Comparison of ENCODE assay signal across 18 mouse cellular contexts in the genomic region with DNA sequence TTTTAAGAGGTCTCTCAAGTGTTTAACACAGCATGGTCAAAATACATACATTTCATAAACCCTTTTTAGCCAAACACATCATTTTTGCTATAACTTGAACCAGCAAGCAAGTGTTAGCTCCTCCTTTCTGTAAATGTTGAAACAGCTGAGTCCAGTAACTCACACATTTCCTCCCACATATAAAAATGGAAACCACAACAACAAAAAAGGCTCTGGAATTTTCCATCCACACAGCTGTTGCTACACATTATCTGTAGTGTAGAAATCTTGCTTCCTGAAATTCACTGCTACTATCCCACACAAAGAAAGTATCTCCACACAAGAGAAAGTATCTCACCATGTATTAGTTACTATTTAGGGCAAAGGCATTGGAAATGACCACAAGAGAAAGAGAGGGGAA.
DNase-seq lines count a peak whose midpoint lies in the region; ATAC-seq and TF ChIP-seq lines count a peak whose summit lies in the region.
"Had no signal": no experiment of that assay in that cellular context is flagged by ENCODE, and none has a peak within 500 bp of the region (broad histone marks: within the 10 kb centered on the region; RNA-seq: fewer than 3 reads in every experiment).

No protein-coding gene starts in this region.

- H3K9ac ChIP-seq in heart, embryonic 16.5 days (ENCODE audit: low read length): no peak overlapping the region
- H3K9ac ChIP-seq in lung, postnatal 0 days (replicated peaks; ENCODE audit: low read depth): no peak overlapping the region
- H3K9ac ChIP-seq: embryonic facial prominence, embryonic 13.5 days; forebrain, embryonic 15.5 days; midbrain, embryonic 12.5 days; neural tube, embryonic 12.5 days had no signal

- TF ChIP-seq EP300 in lung, postnatal 0 days (IDR thresholded peaks at IDR 0.05): peak; percentile 68

- no peak for TF ChIP-seq CTCF in lung, postnatal 0 days (IDR thresholded peaks at IDR 0.05)

- no peaks in the 10 kb centered on the region for H3K36me3 ChIP-seq in heart, embryonic 16.5 days (ENCODE audit: control insufficient read depth, insufficient read depth)
- H3K36me3 ChIP-seq in lung, postnatal 0 days (ENCODE audit: insufficient read depth, low read length): no peaks in the 10 kb centered on the region
- H3K36me3 ChIP-seq: embryonic facial prominence, embryonic 13.5 days; forebrain, embryonic 15.5 days; midbrain, embryonic 12.5 days; neural tube, embryonic 12.5 days had no signal

- H3K4me3 ChIP-seq in heart, embryonic 16.5 days (ENCODE audit: low read length): no peak overlapping the region
- H3K4me3 ChIP-seq in lung, postnatal 0 days (ENCODE audit: low read depth, low read length): no peak overlapping the region
- H3K4me3 ChIP-seq: embryonic facial prominence, embryonic 13.5 days; forebrain, embryonic 15.5 days; midbrain, embryonic 12.5 days; neural tube, embryonic 12.5 days had no signal

- H3K27ac ChIP-seq in heart, embryonic 16.5 days (ENCODE audit: low read length): peak overlapping the region; percentile 57; the same call in 1 of the 2 replicates
- no peak overlapping the region for H3K27ac ChIP-seq in lung, postnatal 0 days (ENCODE audit: low read length)
- H3K27ac ChIP-seq: embryonic facial prominence, embryonic 13.5 days; forebrain, embryonic 15.5 days; midbrain, embryonic 12.5 days; neural tube, embryonic 12.5 days; stomach, postnatal 0 days had no signal

- DNase-seq in heart, postnatal 25 days (ENCODE audit: low spot score): no peak
- DNase-seq in lung, postnatal 0 days (ENCODE audit: low spot score): peak; percentile 73
- no peak for DNase-seq in lung, adult 18-20 months
- DNase-seq in lung, postnatal 10 days: peak; percentile 26
- no peak for DNase-seq in layer of hippocampus, adult 9-11 months
- no peak for DNase-seq in liver
- no peak for DNase-seq in left cerebral cortex, postnatal 36 days (ENCODE audit: low spot score in 2 of 2)
- DNase-seq: adrenal gland, adult 2 months; cerebellum, adult 9-10 months; heart, adult 11 months; kidney, adult 18-20 months; kidney, postnatal 4 days had no signal

- no peak overlapping the region for H3K4me2 ChIP-seq in heart, embryonic 16.5 days (ENCODE audit: low read depth, low read length)
- no peak overlapping the region for H3K4me2 ChIP-seq in lung, postnatal 0 days (replicated peaks; ENCODE audit: low read depth, low read length)
- H3K4me2 ChIP-seq: embryonic facial prominence, embryonic 13.5 days; forebrain, embryonic 15.5 days; midbrain, embryonic 12.5 days; neural tube, embryonic 12.5 days had no signal

- no peaks in the 10 kb centered on the region for H3K9me3 ChIP-seq in heart, embryonic 16.5 days (replicated peaks; ENCODE audit: control insufficient read depth, low read length)
- H3K9me3 ChIP-seq in lung, postnatal 0 days (ENCODE audit: low read length): no peaks in the 10 kb centered on the region
- H3K9me3 ChIP-seq: embryonic facial prominence, embryonic 13.5 days; forebrain, embryonic 15.5 days; midbrain, embryonic 12.5 days; neural tube, embryonic 12.5 days had no signal

- no peaks in the 10 kb centered on the region for H3K4me1 ChIP-seq in heart, embryonic 16.5 days (ENCODE audit: control insufficient read depth, insufficient read depth, low read length)
- no peaks in the 10 kb centered on the region; the same call in 1 of the 2 replicates for H3K4me1 ChIP-seq in lung, postnatal 0 days (ENCODE audit: insufficient read depth, low read depth, low read length)
- H3K4me1 ChIP-seq: embryonic facial prominence, embryonic 13.5 days; forebrain, embryonic 15.5 days; midbrain, embryonic 12.5 days; neural tube, embryonic 12.5 days had no signal

- H3K27me3 ChIP-seq in heart, embryonic 16.5 days (ENCODE audit: control insufficient read depth, insufficient read depth, low read length): no peaks in the 10 kb centered on the region
- no peaks in the 10 kb centered on the region for H3K27me3 ChIP-seq in lung, postnatal 0 days (replicated peaks; ENCODE audit: insufficient read depth, low read length)
- H3K27me3 ChIP-seq: embryonic facial prominence, embryonic 13.5 days; forebrain, embryonic 15.5 days; midbrain, embryonic 12.5 days; neural tube, embryonic 12.5 days had no signal

- ATAC-seq in heart, embryonic 16.5 days (replicated peaks; ENCODE audit: extremely low read depth, insufficient read depth, low FRiP score): no peak
- ATAC-seq in lung, postnatal 0 days: peak; percentile 56
- ATAC-seq: forebrain, embryonic 15.5 days had no signal

- intact Hi-C loops in heart, postnatal 25 days (cut with DNase I): no loop called here
- intact Hi-C loops in left cerebral cortex, postnatal 36 days (cut with DNase I): loop anchor here (10.0 kb wide), 1 partner anchor 89 kb away; no protein-coding TSS in a partner anchor

Comparison
In these comparisons a context has a peak if more than half of its experiments do, and no peak if none do; other contexts are left out.
1. DNase-seq: peak in lung, postnatal 0 days (single experiment) and lung, postnatal 10 days (single experiment); none in heart, postnatal 25 days (single experiment), lung, adult 18-20 months (0 of 2), layer of hippocampus, adult 9-11 months (single experiment), liver (single experiment) and left cerebral cortex, postnatal 36 days (0 of 2).